Mouse (Mus musculus) limb, embryonic 10.5 days (tissue): ENCODE measurements around the gene Zfp385a. TPM values are rescaled to one million over a fixed set of nuclear protein-coding genes. Genes with fewer than 3 reads are reported as not detected.
A peak's percentile ranks its signal among the peaks of the same experiment; 100 is the strongest.

Experiments used
- DNase-seq: peaks from one replicate; pipeline ENCODE4 v3.0.0-alpha.2; 2017; ENCODE audit warnings: low spot score
- H3K27ac ChIP-seq: fragments of 300-500 bp; sonication (generic); 2 replicates; pipeline ENCODE4 v1.5.1; 2016; ENCODE audit warnings: mild to moderate bottlenecking
- H3K27me3 ChIP-seq: fragments of 300-500 bp; sonication (generic); 2 replicates; pipeline ENCODE4 v1.6.1; 2016; ENCODE audit warnings: low read depth, mild to moderate bottlenecking; ENCODE audit not compliant: poor library complexity, severe bottlenecking
- H3K36me3 ChIP-seq: fragments of 300-500 bp; sonication (generic); 2 replicates; pipeline ENCODE4 v1.6.1; 2016; ENCODE audit warnings: mild to moderate bottlenecking, moderate library complexity
- H3K4me1 ChIP-seq: fragments of 300-500 bp; sonication (generic); 2 replicates; pipeline ENCODE4 v1.6.1; 2016
- H3K4me3 ChIP-seq: fragments of 300-500 bp; sonication (generic); 2 replicates; pipeline ENCODE4 v1.5.1; 2016; ENCODE audit warnings: mild to moderate bottlenecking, moderate library complexity
- H3K9me3 ChIP-seq: fragments of 300-500 bp; sonication (generic); replicated peaks from 2 replicates; pipeline ENCODE4 v1.6.1; 2016; ENCODE audit warnings: mild to moderate bottlenecking
- WGBS: fragments of 180-500 bp; shearing (Covaris S2); methylation state at CpG from one replicate; pipeline ENCODE4 v1.1.7; 2016; 5-methylcytosine and 5-hydroxymethylcytosine counted together
- polyA plus RNA-seq: library from polyadenylated mRNA; unstranded; fragments of >200 nt; fragmentation: Nextera tagmentation; extraction: Ambion mirVana; gene quantifications from 2 replicates; pipeline ENCODE4 v1.2.1, GENCODE M21; 2016

Gene Zfp385a
- 22.1 and 22.8 TPM in 2 replicates for polyA plus RNA-seq

GRCm38 (mm10) chr15:103339961-103340337 lies at the start of gene Zfp385a:
Gene Zfp385a, minus strand, starts transcription at chr15:103340093.
- under 1% methylated on average over 26 of the region's 26 CpGs for WGBS
- Histone ChIP-seq H3K9me3 (no peaks in the 10 kb centered on the region), H3K27me3 (peaks cover 52% of the 10 kb centered on the region), H3K27ac (peak within 1 kb of the TSS; percentile 38), H3K4me3 (peak within 1 kb of the TSS; percentile 66), H3K36me3 (peaks cover 14% of the 10 kb centered on the region), H3K4me1 (peaks cover 65% of the 10 kb centered on the region)
- peak; percentile 70 for DNase-seq

- no peaks in the 10 kb centered on the region for H3K9me3 ChIP-seq
- 50% methylated on average over 4 of the region's 4 CpGs for WGBS
Observed at GRCm38 (mm10) chr15:103388556-103389145, 48.8 kb upstream of the Zfp385a start.

GRCm38 (mm10) chr15:103383771-103384488 lies 44.0 kb upstream of the Zfp385a start:
- H3K4me1 ChIP-seq = peaks cover 15% of the 10 kb centered on the region
- H3K27ac ChIP-seq = peak overlapping the region; percentile 57; the same call in 1 of the 2 replicates
- 74% methylated on average over 7 of the region's 7 CpGs for WGBS
- H3K4me3 ChIP-seq = no peak overlapping the region
- H3K9me3 ChIP-seq = no peaks in the 10 kb centered on the region
- no peaks in the 10 kb centered on the region for H3K36me3 ChIP-seq
- no peaks in the 10 kb centered on the region for H3K27me3 ChIP-seq
- no peak for DNase-seq

More at GRCm38 (mm10) chr15:103388556-103389145, 48.8 kb upstream of the Zfp385a start:
- DNase-seq = no peak
- H3K27ac ChIP-seq = no peak overlapping the region
- no peaks in the 10 kb centered on the region for H3K36me3 ChIP-seq
- peaks cover 2% of the 10 kb centered on the region for H3K4me1 ChIP-seq
- H3K27me3 ChIP-seq = no peaks in the 10 kb centered on the region
- H3K4me3 ChIP-seq = no peak overlapping the region

- Histone ChIP-seq H3K36me3 (no peaks in the 10 kb centered on the region), H3K4me3 (no peak overlapping the region), H3K4me1 (peaks cover 25% of the 10 kb centered on the region), H3K9me3 (no peaks in the 10 kb centered on the region), H3K27ac (peak overlapping the region; percentile 57), H3K27me3 (no peaks in the 10 kb centered on the region)
- WGBS = 28% methylated on average over 5 of the region's 5 CpGs
- peak; percentile 59 for DNase-seq
Observed at GRCm38 (mm10) chr15:103382795-103383406, 43.0 kb upstream of the Zfp385a start.

- Histone ChIP-seq H3K27me3 (no peaks in the 10 kb centered on the region), H3K36me3 (no peaks in the 10 kb centered on the region), H3K9me3 (no peaks in the 10 kb centered on the region), H3K4me1 (peaks cover 30% of the 10 kb centered on the region), H3K4me3 (no peak overlapping the region), H3K27ac (no peak overlapping the region)
- no peak for DNase-seq
- WGBS = 94% methylated on average over 2 of the region's 2 CpGs
Observed at GRCm38 (mm10) chr15:103382075-103382474, 42.2 kb upstream of the Zfp385a start.

- no peak for DNase-seq
- no peaks in the 10 kb centered on the region for H3K27me3 ChIP-seq
- peak overlapping the region; percentile 2; the same call in 1 of the 2 replicates for H3K27ac ChIP-seq
- H3K4me1 ChIP-seq = peaks cover 41% of the 10 kb centered on the region
- no peaks in the 10 kb centered on the region for H3K9me3 ChIP-seq
- WGBS = 78% methylated on average over 3 of the region's 3 CpGs
- H3K4me3 ChIP-seq = no peak overlapping the region
- no peaks in the 10 kb centered on the region for H3K36me3 ChIP-seq
Observed at GRCm38 (mm10) chr15:103378665-103379356, 38.9 kb upstream of the Zfp385a start.

GRCm38 (mm10) chr15:103377752-103378664 lies 38.1 kb upstream of the Zfp385a start:
- Histone ChIP-seq H3K27ac (peak overlapping the region; percentile 2; the same call in 1 of the 2 replicates), H3K4me1 (peaks cover 33% of the 10 kb centered on the region), H3K4me3 (no peak overlapping the region), H3K36me3 (no peaks in the 10 kb centered on the region), H3K27me3 (no peaks in the 10 kb centered on the region), H3K9me3 (no peaks in the 10 kb centered on the region)
- no peak for DNase-seq
- 81% methylated on average over 3 of the region's 3 CpGs for WGBS

- WGBS = 77% methylated on average over 8 of the region's 8 CpGs
Observed at GRCm38 (mm10) chr15:103376837-103377269, 37.0 kb upstream of the Zfp385a start.

GRCm38 (mm10) chr15:103375112-103375800 lies 35.4 kb upstream of the Zfp385a start:
- no peaks in the 10 kb centered on the region for H3K27me3 ChIP-seq
- H3K27ac ChIP-seq = no peak overlapping the region
- DNase-seq = no peak
- 89% methylated on average over 4 of the region's 4 CpGs for WGBS
- H3K4me3 ChIP-seq = no peak overlapping the region
- no peaks in the 10 kb centered on the region for H3K36me3 ChIP-seq
- no peaks in the 10 kb centered on the region for H3K9me3 ChIP-seq
- H3K4me1 ChIP-seq = peaks cover 40% of the 10 kb centered on the region

More at GRCm38 (mm10) chr15:103376837-103377269, 37.0 kb upstream of the Zfp385a start:
- no peaks in the 10 kb centered on the region for H3K36me3 ChIP-seq
- H3K9me3 ChIP-seq = no peaks in the 10 kb centered on the region
- no peak for DNase-seq
- H3K27me3 ChIP-seq = no peaks in the 10 kb centered on the region
- H3K4me3 ChIP-seq = no peak overlapping the region
- H3K4me1 ChIP-seq = peaks cover 27% of the 10 kb centered on the region
- H3K27ac ChIP-seq = no peak overlapping the region

- H3K27ac ChIP-seq = no peak overlapping the region
- H3K4me3 ChIP-seq = no peak overlapping the region
- H3K4me1 ChIP-seq = peaks cover 37% of the 10 kb centered on the region
- H3K36me3 ChIP-seq = no peaks in the 10 kb centered on the region
- H3K27me3 ChIP-seq = no peaks in the 10 kb centered on the region
- DNase-seq = no peak
- no peaks in the 10 kb centered on the region for H3K9me3 ChIP-seq
Observed at GRCm38 (mm10) chr15:103372461-103372860, 32.6 kb upstream of the Zfp385a start.

GRCm38 (mm10) chr15:103371741-103372140 lies 31.8 kb upstream of the Zfp385a start:
- 79% methylated on average over 1 of the region's 1 CpGs for WGBS

More at GRCm38 (mm10) chr15:103371741-103372140, 31.8 kb upstream of the Zfp385a start:
- no peak for DNase-seq
- no peaks in the 10 kb centered on the region for H3K9me3 ChIP-seq
- H3K4me3 ChIP-seq = no peak overlapping the region
- no peaks in the 10 kb centered on the region for H3K36me3 ChIP-seq
- H3K27ac ChIP-seq = no peak overlapping the region
- peaks cover 38% of the 10 kb centered on the region for H3K4me1 ChIP-seq
- H3K27me3 ChIP-seq = no peaks in the 10 kb centered on the region
